Mouse (Mus musculus) adipocyte (in vitro differentiated cells): Measurements from ENCODE around the gene Esyt1.
A peak's percentile ranks its signal among the peaks of the same experiment; 100 is the strongest.

ENCODE experiments used
- DNase-seq: peaks from one replicate; pipeline ENCODE4 v3.0.0-alpha.2; 2016; ENCODE audit warnings: low spot score

Esyt1 gene

DNA sequence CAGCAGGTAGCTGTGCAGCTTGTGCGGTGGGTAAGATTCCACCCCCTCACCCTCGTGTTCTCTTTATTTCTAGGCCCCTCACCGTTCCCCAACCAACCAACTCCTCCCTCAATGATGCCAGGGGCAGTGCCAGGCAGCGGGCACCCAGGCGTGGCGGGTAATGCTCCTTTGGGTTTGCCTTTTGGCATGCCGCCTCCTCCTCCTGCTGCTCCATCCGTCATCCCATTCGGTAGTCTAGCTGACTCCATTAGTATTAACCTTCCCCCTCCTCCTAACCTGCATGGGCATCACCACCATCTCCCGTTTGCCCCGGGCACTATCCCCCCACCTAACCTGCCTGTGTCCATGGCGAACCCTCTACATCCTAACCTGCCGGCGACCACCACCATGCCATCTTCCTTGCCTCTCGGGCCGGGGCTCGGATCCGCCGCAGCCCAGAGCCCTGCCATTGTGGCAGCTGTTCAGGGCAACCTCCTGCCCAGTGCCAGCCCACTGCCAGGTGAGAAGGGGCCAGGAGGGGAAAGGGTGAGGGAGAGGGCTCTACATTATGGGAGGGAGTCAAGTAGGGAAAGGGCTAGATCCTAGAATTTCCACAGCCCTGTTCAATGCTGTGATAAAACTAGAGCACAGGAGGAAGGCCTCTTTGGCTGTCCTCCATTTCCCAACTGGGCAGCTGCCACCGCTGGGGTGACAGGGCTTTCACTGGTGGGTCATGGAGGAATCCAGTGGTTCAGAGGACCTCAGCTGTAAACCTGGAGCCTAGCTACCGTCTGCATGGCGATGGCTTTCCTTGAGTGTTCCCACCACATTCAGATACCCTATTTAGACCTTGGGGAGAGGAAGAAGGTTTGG lies 37.6 kb downstream of the Esyt1 start:
- peak; percentile 77 for DNase-seq

DNA sequence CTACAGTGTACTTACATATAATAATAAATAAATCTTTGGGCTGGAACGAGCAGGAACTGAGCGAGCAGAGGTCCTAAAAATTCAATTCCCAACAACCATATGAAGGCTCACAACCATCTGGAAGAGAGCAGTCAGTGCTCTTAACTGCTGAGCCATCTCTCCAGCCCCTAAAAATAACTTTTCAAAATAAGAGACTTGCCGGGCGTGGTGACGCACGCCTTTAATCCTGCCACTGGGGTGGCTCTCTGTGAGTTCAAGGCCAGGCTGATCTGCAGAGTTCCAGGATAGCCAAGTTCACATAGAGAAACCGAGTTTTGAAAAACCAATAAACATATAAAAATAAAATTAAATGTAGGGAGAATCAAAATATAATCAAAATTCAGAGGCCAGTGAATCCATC lies 39.3 kb downstream of the Esyt1 start:
- no peak for DNase-seq

- no peak for DNase-seq
Measured at GRCm38 (mm10) chr10:128474366-128474765, 51.3 kb downstream of the Esyt1 start.

DNA sequence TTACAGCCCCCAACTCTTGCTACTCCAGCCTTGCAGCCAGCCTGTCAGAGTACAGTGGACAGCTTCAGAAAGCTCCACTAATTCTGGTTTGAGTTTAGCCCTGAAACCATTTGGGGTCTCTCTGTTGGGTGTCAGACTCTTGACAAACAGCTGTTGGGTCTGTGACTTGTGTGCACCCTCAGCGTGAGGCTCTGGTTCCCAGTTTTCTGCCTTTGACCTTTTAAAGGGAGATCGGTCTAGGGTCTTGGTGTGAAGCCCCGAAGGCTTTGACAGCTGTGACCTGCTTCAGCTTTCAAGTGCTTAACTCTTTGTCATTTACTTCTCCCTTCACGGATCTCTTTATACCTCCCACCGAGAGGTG lies 65.4 kb downstream of the Esyt1 start:
- no peak for DNase-seq
